Mouse (Mus musculus) liver, embryonic 14.5 days (tissue): ENCODE results near the gene Gm10283. TPM values are rescaled to one million over a fixed set of nuclear protein-coding genes. Genes with fewer than 3 reads are reported as not detected.
A peak's percentile ranks its signal among the peaks of the same experiment; 100 is the strongest.
"Not testable (repeated sequence)": the region's sequence is repeated elsewhere in the genome, so short reads cannot be mapped to it uniquely, and the experiment has no call there.

Source experiments
- ATAC-seq: fragments of 200-750 bp; cut with Nextera tagmentation; 2 replicates; pipeline ENCODE4 v1.8.0; 2017; ENCODE audit warnings: moderate number of reproducible peaks, mild to moderate bottlenecking, moderate library complexity; ENCODE audit not compliant: insufficient read depth
- DNase-seq, 3 experiments: peaks; one replicate each; pipeline ENCODE4 v3.0.0-alpha.2; 2012 to 2013; ENCODE audit warnings: low read depth in 3 of 3, low spot score in 3 of 3
- H3K27ac ChIP-seq: fragments of 300-500 bp; sonication (generic); 2 replicates; pipeline ENCODE4 v1.5.1; 2014; ENCODE audit warnings: moderate library complexity, mild to moderate bottlenecking, control low read depth, inconsistent platforms
- H3K27me3 ChIP-seq: fragments of 300-500 bp; sonication (generic); 2 replicates; pipeline ENCODE4 v1.6.1; 2014; ENCODE audit warnings: mild to moderate bottlenecking, low read length, moderate library complexity; ENCODE audit not compliant: control insufficient read depth, insufficient read depth
- H3K36me3 ChIP-seq: fragments of 300-500 bp; sonication (generic); replicated peaks from 2 replicates; pipeline ENCODE4 v1.6.1; 2014; ENCODE audit warnings: low read depth; ENCODE audit not compliant: control insufficient read depth, insufficient read depth
- H3K4me1 ChIP-seq, 2 experiments: fragments of 200-500 bp in 1 of 2; fragments of 300-500 bp in 1 of 2; sonication (generic) in 1 of 2; replicated peaks; 2 replicates each; pipeline ENCODE4 v1.6.1; 2012 to 2014; ENCODE audit warnings: antibody characterized with exemption in 1 of 2, inconsistent platforms in 1 of 2, low read length in 1 of 2; ENCODE audit not compliant: control insufficient read depth in 2 of 2, insufficient read depth in 2 of 2
- H3K4me2 ChIP-seq: fragments of 300-500 bp; sonication (generic); 2 replicates; pipeline ENCODE4 v1.6.1; 2014; ENCODE audit warnings: low read depth, mild to moderate bottlenecking, control low read depth, moderate library complexity
- H3K4me3 ChIP-seq, 2 experiments: fragments of 200-500 bp in 1 of 2; fragments of 300-500 bp in 1 of 2; sonication (generic) in 1 of 2; 2 replicates each; pipeline ENCODE4 v1.5.1; 2012 to 2014; ENCODE audit warnings: low read depth in 2 of 2, low read length in 2 of 2, mild to moderate bottlenecking in 2 of 2, control low read depth in 1 of 2, inconsistent platforms in 1 of 2, moderate library complexity in 1 of 2; ENCODE audit not compliant: insufficient read depth in 1 of 2
- H3K9ac ChIP-seq: fragments of 300-500 bp; sonication (generic); replicated peaks from 2 replicates; pipeline ENCODE4 v1.6.1; 2014; ENCODE audit warnings: mild to moderate bottlenecking, control low read depth, moderate library complexity
- H3K9me3 ChIP-seq: fragments of 300-500 bp; sonication (generic); 2 replicates; pipeline ENCODE4 v1.6.1; 2016; ENCODE audit warnings: low read length, mixed read lengths; ENCODE audit not compliant: control insufficient read depth
- CTCF ChIP-seq: IDR thresholded peaks from 2 replicates; pipeline ENCODE4 v1.5.1; 2016; ENCODE audit warnings: antibody characterized with exemption, low read depth, control low read depth
- EP300 ChIP-seq: IDR thresholded peaks from 2 replicates; pipeline ENCODE4 v1.6.1; 2016; ENCODE audit warnings: antibody characterized with exemption, low read depth
- WGBS: fragments of 180-500 bp; shearing (Covaris S2); extraction: QIAGEN DNeasy Blood & Tissue Kit; methylation state at CpG from one replicate; pipeline ENCODE4 v1.1.7; 2014; ENCODE audit not compliant: insufficient replicate concordance; 5-methylcytosine and 5-hydroxymethylcytosine counted together
- polyA plus RNA-seq, 2 experiments: library from polyadenylated mRNA; depleted of rRNA in 1 of 2; stranded (reverse) in 1 of 2; unstranded in 1 of 2; fragments of >200 nt; fragmentation: Nextera tagmentation in 1 of 2; extraction: Ambion mirVana in 1 of 2; gene quantifications; 2 replicates each; pipeline versions ENCODE4 v1.2.1 to v1.2.3; 2012 to 2014

Gene Gm10283
- polyA plus RNA-seq (2012; rRNA removed) (not detected in 2 replicates), polyA plus RNA-seq (2014; fragmentation: Nextera tagmentation; extraction: Ambion mirVana) (not detected in 2 replicates)

DNA sequence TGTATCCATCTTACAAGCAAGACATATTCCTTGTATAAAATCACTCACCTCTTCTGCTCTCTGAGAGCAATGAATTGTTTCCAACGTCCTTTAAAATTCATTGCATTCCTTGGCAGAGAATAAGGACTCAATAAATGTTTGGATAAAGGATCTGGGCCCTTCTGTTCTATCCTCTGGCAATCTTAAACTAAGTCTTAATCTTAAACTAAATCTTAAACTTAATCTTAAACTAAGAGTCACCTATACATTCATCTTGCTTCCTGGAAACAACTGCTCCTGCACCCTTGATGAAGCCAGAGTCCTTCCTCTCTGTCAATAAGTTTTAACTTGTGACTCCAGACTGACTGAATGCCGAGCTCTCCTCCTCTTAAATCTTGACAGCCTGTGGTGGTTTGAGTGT lies at the start of gene Gm10283:
Gene Gm10283, minus strand, starts transcription at position 101 of the 400 bp plus-strand sequence.
- ATAC-seq (no peak), DNase-seq (no peak)
- Histone ChIP-seq H3K4me2 (no peak within 1 kb of the TSS), H3K27ac (no peak within 1 kb of the TSS), H3K36me3 (no peaks in the 10 kb centered on the region), H3K9ac (no peak within 1 kb of the TSS), H3K4me1 (no peaks in the 10 kb centered on the region), H3K9me3 (no peaks in the 10 kb centered on the region), H3K27me3 (no peaks in the 10 kb centered on the region), H3K4me3 (no peak within 1 kb of the TSS)
- WGBS, result 30% methylated on average over 2 of the region's 2 CpGs
- TF ChIP-seq EP300 (no peak), CTCF (no peak)

DNA sequence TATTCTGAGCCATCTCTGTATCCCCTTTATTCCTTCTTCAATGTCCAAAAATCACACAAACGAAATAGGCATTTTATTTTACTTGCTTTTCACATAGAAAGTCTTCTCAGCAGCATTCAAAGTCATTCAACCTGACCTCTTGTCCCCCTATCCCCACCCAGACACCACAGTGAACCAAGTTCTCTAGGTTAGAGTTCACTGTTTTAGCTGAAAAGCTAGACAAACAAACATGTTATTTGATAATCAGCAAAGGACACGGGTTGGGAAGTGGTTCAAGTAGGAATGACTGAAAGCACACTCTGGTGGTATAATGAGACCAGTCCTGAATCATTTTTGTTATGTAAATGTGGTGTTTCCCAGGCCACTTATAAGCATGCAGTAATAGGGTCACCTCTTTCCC lies 31.9 kb upstream of the Gm10283 start:
- H3K27me3 ChIP-seq, result no peaks in the 10 kb centered on the region
- H3K4me2 ChIP-seq, result no peak overlapping the region
- no peak for TF ChIP-seq EP300
- no peak for TF ChIP-seq CTCF
- H3K9me3 ChIP-seq, result no peaks in the 10 kb centered on the region
- H3K9ac ChIP-seq, result no peak overlapping the region
- no peaks in the 10 kb centered on the region for H3K4me1 ChIP-seq
- H3K27ac ChIP-seq, result no peak overlapping the region
- 30% methylated on average over 2 of the region's 2 CpGs for WGBS
- DNase-seq (no peak), ATAC-seq (no peak)
- no peak overlapping the region for H3K4me3 ChIP-seq
- H3K36me3 ChIP-seq, result no peaks in the 10 kb centered on the region

DNA sequence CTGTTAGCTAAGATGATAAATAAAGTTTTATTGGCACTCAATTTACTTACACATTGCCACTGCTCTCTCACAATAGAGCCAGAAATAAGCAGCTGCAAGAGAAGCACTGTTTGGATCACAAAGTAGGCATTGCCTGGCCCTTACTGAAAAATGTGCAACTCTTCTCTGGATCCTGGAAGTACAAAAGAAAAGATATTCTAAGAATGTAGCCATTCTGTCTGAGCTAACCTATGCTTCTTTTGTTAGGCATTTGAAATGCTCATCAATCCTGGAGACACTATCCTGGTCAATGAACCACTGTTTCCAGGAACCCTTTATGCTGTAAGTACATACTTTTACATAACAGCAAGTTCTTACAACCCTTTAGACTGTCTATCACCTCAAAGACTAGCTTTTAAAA lies 15.3 kb upstream of the Gm10283 start:
- ATAC-seq, result no peak
- no peaks in the 10 kb centered on the region for H3K36me3 ChIP-seq
- TF ChIP-seq EP300, result no peak
- no peak for TF ChIP-seq CTCF

DNA sequence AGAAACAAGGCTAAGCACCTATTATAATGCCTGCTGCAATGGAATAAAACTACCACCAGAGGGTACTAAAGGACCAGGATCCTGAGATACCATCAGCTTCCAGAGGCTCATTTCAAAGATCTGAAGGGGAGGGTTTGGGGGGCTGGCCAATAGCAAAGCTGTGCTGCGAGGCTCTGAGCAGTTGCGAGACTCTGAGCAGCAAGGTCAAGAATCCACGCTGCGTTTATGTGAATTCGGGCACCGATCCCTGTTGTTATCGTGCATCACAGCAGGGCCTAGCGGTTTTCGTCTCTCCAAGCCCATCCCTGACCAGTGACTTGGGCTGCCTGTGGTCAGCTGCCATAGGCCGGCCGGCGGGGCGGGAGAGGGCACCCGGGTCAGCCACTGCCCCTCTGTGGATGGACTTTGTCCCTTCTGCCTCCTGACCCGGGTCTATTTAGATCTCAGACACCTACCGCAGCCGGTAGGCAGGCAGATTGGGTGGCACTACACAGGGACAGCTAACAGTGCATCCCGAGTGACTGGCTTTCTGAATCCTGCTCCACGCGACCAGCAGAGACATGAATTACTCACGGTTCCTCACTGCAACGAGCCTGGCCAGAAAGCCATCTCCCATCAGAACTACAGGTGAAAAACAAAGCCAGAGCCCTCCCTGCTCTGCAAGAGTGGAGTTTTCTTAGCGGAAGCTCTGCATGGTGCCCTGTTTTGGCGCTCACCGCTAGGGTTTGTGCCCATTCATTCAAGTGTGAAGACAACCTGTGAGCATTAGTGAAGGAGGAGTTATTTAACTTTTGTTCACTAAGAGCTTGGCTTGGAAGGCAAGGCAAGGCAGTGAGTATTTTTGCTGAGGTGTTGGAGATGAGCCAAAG lies 2.9 kb upstream of the Gm10283 start, which contains the start of gene Aadat:
Gene Aadat, plus strand, starts transcription at position 280 of the 869 bp plus-strand sequence.
- WGBS, result 1% methylated on average over 25 of the region's 25 CpGs
- no peaks in the 10 kb centered on the region for H3K27me3 ChIP-seq
- no peaks in the 10 kb centered on the region for H3K4me1 ChIP-seq
- no peak within 1 kb of the TSS for H3K9ac ChIP-seq
- no peaks in the 10 kb centered on the region for H3K36me3 ChIP-seq
- peak; percentile 89 for ATAC-seq
- peak within 1 kb of the TSS; percentile 52 for H3K4me2 ChIP-seq
- H3K4me3 ChIP-seq, result peak within 1 kb of the TSS; percentile 4 to 47; a peak in 3 of 4 replicates
- TF ChIP-seq CTCF, result peak; percentile 64
- TF ChIP-seq EP300, result no peak
- H3K27ac ChIP-seq, result no peak within 1 kb of the TSS
- no peaks in the 10 kb centered on the region for H3K9me3 ChIP-seq
- DNase-seq, result peak; percentile 15 to 30 (median 22)

More for the DNA sequence above, 15.3 kb upstream of the Gm10283 start:
- no peaks in the 10 kb centered on the region for H3K9me3 ChIP-seq
- H3K4me2 ChIP-seq, result no peak overlapping the region
- no peak overlapping the region for H3K4me3 ChIP-seq
- no peak overlapping the region for H3K27ac ChIP-seq
- no peak for DNase-seq
- H3K27me3 ChIP-seq, result no peaks in the 10 kb centered on the region
- H3K4me1 ChIP-seq, result no peaks in the 10 kb centered on the region
- H3K9ac ChIP-seq, result no peak overlapping the region

DNA sequence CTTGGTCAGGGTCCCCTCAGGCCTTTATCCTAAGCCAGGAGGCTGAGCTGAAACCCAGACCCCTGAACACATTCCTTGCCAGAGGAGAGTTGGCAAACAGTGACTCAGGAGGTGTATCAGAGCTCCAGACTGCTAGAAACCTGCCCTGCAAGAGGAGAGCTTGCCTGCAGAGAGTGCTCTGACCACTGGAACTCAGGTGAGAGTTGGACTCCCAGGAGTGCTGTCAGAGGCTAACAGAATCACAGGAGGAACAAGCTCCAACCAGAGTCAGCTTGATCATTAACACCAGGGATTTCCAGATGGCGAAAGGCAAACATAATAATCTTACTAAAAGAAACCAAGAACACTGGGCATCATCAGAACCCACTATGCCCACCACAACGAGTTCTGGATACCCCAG lies 8.0 kb downstream of the Gm10283 start:
- not testable (repeated sequence) for H3K9me3 ChIP-seq, DNase-seq, H3K4me2 ChIP-seq, H3K27me3 ChIP-seq, ATAC-seq, H3K9ac ChIP-seq, H3K36me3 ChIP-seq, H3K4me1 ChIP-seq, H3K4me3 ChIP-seq, H3K27ac ChIP-seq
- 48% methylated on average over 2 of the region's 2 CpGs for WGBS
